Mouse (Mus musculus) myocyte (in vitro differentiated cells): ENCODE measurements around the gene Lmo2. TPM values are rescaled to one million over a fixed set of nuclear protein-coding genes. Genes with fewer than 3 reads are reported as not detected.

Experiments used
- H3K27me3 ChIP-seq: one replicate; pipeline ENCODE4 v1.6.1; 2011; ENCODE audit not compliant: control insufficient read depth, insufficient read depth, insufficient read length
- H3K36me3 ChIP-seq: one replicate; pipeline ENCODE4 v1.6.1; 2011; ENCODE audit not compliant: control insufficient read depth, insufficient read depth
- H3K4me2 ChIP-seq: one replicate; pipeline ENCODE4 v1.6.1; 2011; ENCODE audit warnings: low read depth, control low read depth
- H3K4me3 ChIP-seq: one replicate; pipeline ENCODE4 v1.5.1; 2011; ENCODE audit warnings: mild to moderate bottlenecking, control low read depth, moderate library complexity
- H3K79me2 ChIP-seq: one replicate; pipeline ENCODE4 v1.6.1; 2011; ENCODE audit not compliant: control insufficient read depth, insufficient read depth
- H3ac ChIP-seq: one replicate; pipeline ENCODE4 v1.6.1; 2011; ENCODE audit not compliant: control insufficient read depth, insufficient read length
- CEBPB ChIP-seq: IDR thresholded peaks from 2 replicates; pipeline ENCODE4 v1.6.1; 2011; ENCODE audit warnings: mild to moderate bottlenecking, moderate library complexity; ENCODE audit not compliant: poor library complexity, insufficient read depth, severe bottlenecking
- E2F4 ChIP-seq: IDR thresholded peaks from one replicate; pipeline ENCODE4 v1.6.1; 2011; ENCODE audit warnings: mild to moderate bottlenecking, control low read depth, moderate library complexity; ENCODE audit not compliant: insufficient read depth
- MAX ChIP-seq: IDR thresholded peaks from one replicate; pipeline ENCODE4 v1.6.1; 2011; ENCODE audit warnings: low read depth, mild to moderate bottlenecking, control low read depth
- MYOD1 ChIP-seq, 3 experiments: IDR thresholded peaks; one replicate each; pipeline ENCODE4 v1.6.1; 2011; ENCODE audit warnings: control low read depth in 2 of 3, low read depth in 2 of 3, mild to moderate bottlenecking in 2 of 3, moderate library complexity in 1 of 3; ENCODE audit not compliant: insufficient read length in 2 of 3, control insufficient read depth in 1 of 3
- MYOG ChIP-seq, 3 experiments: IDR thresholded peaks; one replicate each; pipeline ENCODE4 v1.6.1; 2011; ENCODE audit warnings: control low read depth in 2 of 3, low read depth in 2 of 3, mild to moderate bottlenecking in 2 of 3; ENCODE audit not compliant: insufficient read length in 2 of 3, control insufficient read depth in 1 of 3, insufficient read depth in 1 of 3
- POLR2A ChIP-seq: IDR thresholded peaks from one replicate; pipeline ENCODE4 v1.6.1; 2011; ENCODE audit warnings: low read depth, mild to moderate bottlenecking, control low read depth, moderate library complexity; ENCODE audit not compliant: insufficient read length
- POLR2AphosphoS2 ChIP-seq: IDR thresholded peaks from one replicate; pipeline ENCODE4 v1.6.1; 2011; ENCODE audit warnings: low read depth, control low read depth; ENCODE audit not compliant: insufficient read length
- REST ChIP-seq: IDR thresholded peaks from one replicate; pipeline ENCODE4 v1.6.1; 2011; ENCODE audit warnings: mild to moderate bottlenecking, control low read depth, moderate library complexity; ENCODE audit not compliant: insufficient read depth, insufficient read length
- SRF ChIP-seq: IDR thresholded peaks from one replicate; pipeline ENCODE4 v1.6.1; 2011; ENCODE audit warnings: low read depth; ENCODE audit not compliant: control insufficient read depth, insufficient read length
- TCF12 ChIP-seq: IDR thresholded peaks from one replicate; pipeline ENCODE4 v1.6.1; 2011; ENCODE audit warnings: mild to moderate bottlenecking, control low read depth; ENCODE audit not compliant: poor library complexity, insufficient read depth, severe bottlenecking
- TCF3 ChIP-seq: IDR thresholded peaks from one replicate; pipeline ENCODE4 v1.6.1; 2011; ENCODE audit warnings: low read depth, control low read depth; ENCODE audit not compliant: insufficient read length
- USF1 ChIP-seq: IDR thresholded peaks from one replicate; pipeline ENCODE4 v1.6.1; 2011; ENCODE audit warnings: low read depth, mild to moderate bottlenecking, control low read depth, moderate library complexity
- polyA plus RNA-seq: library from polyadenylated mRNA; unstranded; fragments of >200 nt; fragmentation: generic; extraction: Trizol; gene quantifications from one replicate; pipeline ENCODE4 v1.2.1, GENCODE M21; 2012; ENCODE audit warnings: missing spikeins

Lmo2 gene
- polyA plus RNA-seq, 1 experiment = 0.11 TPM

DNA sequence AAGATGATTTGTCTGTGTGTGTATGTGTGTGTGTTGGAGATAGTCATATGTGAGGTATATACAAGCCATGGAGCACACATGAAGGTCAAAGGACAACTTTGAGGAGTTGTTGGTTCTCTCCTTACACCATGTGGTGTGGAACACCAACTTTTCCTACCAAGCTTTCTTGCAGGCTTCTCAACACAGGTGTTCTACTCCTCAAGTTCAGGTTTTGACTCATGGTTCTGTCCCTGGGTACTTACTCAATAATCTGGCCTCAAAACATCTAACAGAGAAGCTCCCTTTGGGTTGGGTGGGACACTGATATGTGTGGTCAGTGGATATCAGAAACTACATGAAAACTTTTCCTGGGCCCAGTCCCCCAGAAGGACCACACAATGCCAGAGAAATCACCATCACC is 18.8 kb upstream of the Lmo2 start:
- H3K4me3 ChIP-seq = no peak overlapping the region
- TF ChIP-seq TCF3 (no peak), USF1 (no peak), MYOG (IDR thresholded peaks at IDR 0.05; ENCODE audit: control insufficient read depth in 1 of 3, insufficient read depth in 1 of 3, insufficient read length in 2 of 3, low read depth in 2 of 3) (no peak), SRF (no peak), REST (no peak), E2F4 (no peak), MAX (no peak), MYOD1 (IDR thresholded peaks at IDR 0.05; ENCODE audit: control insufficient read depth in 1 of 3, insufficient read length in 2 of 3, low read depth in 2 of 3) (no peak), POLR2A (no peak), POLR2AphosphoS2 (no peak), CEBPB (no peak), TCF12 (no peak)
- no peak overlapping the region for H3ac ChIP-seq
- no peak overlapping the region for H3K4me2 ChIP-seq
- no peaks in the 10 kb centered on the region for H3K36me3 ChIP-seq
- H3K79me2 ChIP-seq = no peaks in the 10 kb centered on the region
- H3K27me3 ChIP-seq = peaks cover 46% of the 10 kb centered on the region

DNA sequence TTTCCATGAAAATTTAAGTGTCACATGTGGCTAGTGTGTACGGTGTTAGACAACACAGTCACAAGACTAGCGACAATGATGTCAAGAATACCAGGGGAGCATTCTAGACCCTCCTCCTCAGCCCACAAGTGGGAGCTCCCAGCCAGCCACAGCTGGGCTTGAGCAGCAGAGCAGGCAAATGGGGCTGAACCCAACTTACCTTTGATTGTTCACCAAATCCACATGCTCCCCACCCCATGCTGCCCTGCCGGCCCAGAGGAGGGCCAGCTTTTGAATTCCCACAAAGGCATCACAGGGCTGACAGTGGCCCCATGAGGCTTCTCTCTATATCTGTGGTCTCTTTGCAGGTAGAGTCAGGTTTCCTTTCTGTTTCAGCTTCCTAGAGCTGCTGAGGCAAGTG is 16.7 kb upstream of the Lmo2 start:
- no peaks in the 10 kb centered on the region for H3K79me2 ChIP-seq
- no peak overlapping the region for H3K4me2 ChIP-seq
- H3K36me3 ChIP-seq = no peaks in the 10 kb centered on the region
- H3K4me3 ChIP-seq = no peak overlapping the region
- no peak overlapping the region for H3ac ChIP-seq
- TF ChIP-seq USF1 (no peak), MYOD1 (IDR thresholded peaks at IDR 0.05; ENCODE audit: control insufficient read depth in 1 of 3, insufficient read length in 2 of 3, low read depth in 2 of 3) (no peak)
- H3K27me3 ChIP-seq = peaks cover 67% of the 10 kb centered on the region

DNA sequence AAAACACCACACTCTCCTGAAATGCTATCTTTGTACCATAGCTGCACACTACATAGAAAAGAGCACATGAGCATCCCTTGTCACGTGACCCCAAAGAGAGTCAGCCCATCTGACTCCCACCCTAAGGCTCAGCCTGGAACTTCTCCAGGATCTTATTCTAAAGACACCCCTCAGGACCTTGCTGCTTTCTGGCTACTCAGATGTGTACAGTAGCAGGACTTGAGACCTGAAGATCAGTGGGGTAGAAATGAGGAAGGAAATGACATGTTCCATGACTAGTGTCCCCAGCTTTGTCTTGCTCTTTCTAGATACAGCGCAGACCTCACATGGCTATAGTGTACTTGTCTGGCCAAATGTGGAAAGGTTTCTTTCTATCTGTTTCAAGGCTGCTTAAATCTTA is 12.9 kb upstream of the Lmo2 start:
- no peak overlapping the region for H3ac ChIP-seq
- no peaks in the 10 kb centered on the region for H3K36me3 ChIP-seq
- H3K4me3 ChIP-seq = no peak overlapping the region
- H3K27me3 ChIP-seq = peaks cover 69% of the 10 kb centered on the region
- TF ChIP-seq MYOD1 (IDR thresholded peaks at IDR 0.05; ENCODE audit: control insufficient read depth in 1 of 3, insufficient read length in 2 of 3, low read depth in 2 of 3) = no peak
- no peaks in the 10 kb centered on the region for H3K79me2 ChIP-seq
- H3K4me2 ChIP-seq = no peak overlapping the region

DNA sequence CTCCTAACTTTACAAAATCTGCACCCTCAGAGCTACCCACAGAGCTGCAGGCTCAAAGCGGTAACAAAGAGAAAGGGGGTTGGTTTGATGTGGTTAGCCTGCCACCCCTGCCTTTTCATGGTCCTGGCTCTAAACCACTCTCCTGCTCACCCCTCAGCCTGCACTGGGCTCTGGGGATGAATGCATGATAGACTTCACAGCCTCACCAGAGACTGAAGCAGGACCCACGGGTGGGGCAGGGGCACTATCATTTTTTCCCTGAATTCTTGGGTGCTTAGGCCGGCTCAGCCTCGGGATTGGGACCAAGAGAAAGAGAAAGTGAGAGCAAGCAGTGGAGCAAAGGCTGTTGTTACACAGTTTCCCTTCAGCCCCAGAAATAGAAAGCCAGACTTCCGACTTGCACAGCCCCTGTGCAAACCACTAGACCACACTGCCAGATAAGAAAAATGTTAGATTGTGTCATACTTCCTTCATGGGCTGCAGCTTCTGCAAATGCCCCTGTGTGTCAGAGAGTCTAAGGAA is 12.2 kb upstream of the Lmo2 start:
- H3K36me3 ChIP-seq = no peaks in the 10 kb centered on the region
- H3K4me2 ChIP-seq = no peak overlapping the region
- TF ChIP-seq MYOD1 (IDR thresholded peaks at IDR 0.05; ENCODE audit: control insufficient read depth in 1 of 3, insufficient read length in 2 of 3, low read depth in 2 of 3) (no peak), TCF3 (no peak), MYOG (IDR thresholded peaks at IDR 0.05; ENCODE audit: control insufficient read depth in 1 of 3, insufficient read depth in 1 of 3, insufficient read length in 2 of 3, low read depth in 2 of 3) (no peak), REST (no peak), USF1 (no peak), CEBPB (no peak), E2F4 (no peak), TCF12 (no peak), POLR2AphosphoS2 (no peak), SRF (no peak), MAX (no peak), POLR2A (no peak)
- H3K4me3 ChIP-seq = no peak overlapping the region
- H3ac ChIP-seq = no peak overlapping the region
- H3K27me3 ChIP-seq = peaks cover 66% of the 10 kb centered on the region
- no peaks in the 10 kb centered on the region for H3K79me2 ChIP-seq

DNA sequence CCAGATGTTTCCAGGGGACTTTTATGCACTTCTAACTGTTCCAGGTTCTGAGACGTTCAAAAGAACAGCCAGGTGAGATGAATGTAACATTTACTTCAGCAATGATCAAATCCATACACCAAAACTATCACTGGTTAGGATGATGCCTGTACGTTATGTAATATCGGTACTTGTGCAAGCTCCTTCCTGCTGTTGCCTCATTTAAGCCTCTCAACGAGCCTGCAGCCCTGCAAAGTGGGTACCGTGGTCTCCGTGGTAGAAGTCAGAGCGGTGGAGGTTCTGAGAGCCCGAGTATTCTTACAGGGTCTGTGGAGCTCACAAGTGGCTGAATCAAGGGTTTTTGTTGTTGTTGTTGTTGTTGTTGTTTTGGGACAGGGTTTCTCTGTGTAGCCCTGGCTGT is 10.9 kb upstream of the Lmo2 start:
- Histone ChIP-seq H3ac (no peak overlapping the region), H3K36me3 (no peaks in the 10 kb centered on the region), H3K27me3 (peaks cover 59% of the 10 kb centered on the region), H3K4me2 (no peak overlapping the region), H3K4me3 (no peak overlapping the region), H3K79me2 (no peaks in the 10 kb centered on the region)
- TF ChIP-seq CEBPB (no peak), POLR2A (no peak), MYOD1 (IDR thresholded peaks at IDR 0.05; ENCODE audit: control insufficient read depth in 1 of 3, insufficient read length in 2 of 3, low read depth in 2 of 3) (no peak), TCF12 (no peak), TCF3 (no peak), SRF (no peak), MAX (no peak), MYOG (IDR thresholded peaks at IDR 0.05; ENCODE audit: control insufficient read depth in 1 of 3, insufficient read depth in 1 of 3, insufficient read length in 2 of 3, low read depth in 2 of 3) (no peak), E2F4 (no peak), POLR2AphosphoS2 (no peak)
